Mouse (Mus musculus): ENCODE results near the gene Gfra4. TPM values are rescaled to one million over a fixed set of nuclear protein-coding genes. Genes with fewer than 3 reads are reported as not detected.
"Not testable (repeated sequence)": the region's sequence is repeated elsewhere in the genome, so short reads cannot be mapped to it uniquely, and the experiment has no call there.

The Gfra4 gene
- total RNA-seq, 2 experiments from 2014 or later, result not detected

DNA sequence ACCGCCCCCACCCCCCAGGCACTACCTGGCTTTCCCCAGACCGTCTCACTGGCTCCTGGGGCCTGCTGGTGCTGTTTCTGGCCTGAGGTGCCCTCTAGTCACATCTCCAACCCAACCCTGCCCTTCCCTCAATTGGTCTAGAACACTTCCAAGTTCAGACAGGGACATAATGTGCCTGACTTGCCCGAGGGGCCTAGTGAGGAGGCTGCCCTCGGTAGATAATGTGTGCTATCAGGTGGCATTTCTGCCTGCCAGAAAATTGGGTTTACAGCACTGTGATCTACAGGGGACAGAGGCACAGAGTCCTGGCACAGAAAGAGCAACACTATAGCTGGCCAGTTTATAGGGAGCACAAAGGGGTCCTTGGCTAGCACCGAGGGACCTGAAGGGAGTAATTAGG lies 9.2 kb upstream of the Gfra4 start:
- 0 out of 2 replicates have a peak, but pooled peaks have one; percentile 15 for ATAC-seq (ENCODE audit: poor library complexity, severe bottlenecking)

DNA sequence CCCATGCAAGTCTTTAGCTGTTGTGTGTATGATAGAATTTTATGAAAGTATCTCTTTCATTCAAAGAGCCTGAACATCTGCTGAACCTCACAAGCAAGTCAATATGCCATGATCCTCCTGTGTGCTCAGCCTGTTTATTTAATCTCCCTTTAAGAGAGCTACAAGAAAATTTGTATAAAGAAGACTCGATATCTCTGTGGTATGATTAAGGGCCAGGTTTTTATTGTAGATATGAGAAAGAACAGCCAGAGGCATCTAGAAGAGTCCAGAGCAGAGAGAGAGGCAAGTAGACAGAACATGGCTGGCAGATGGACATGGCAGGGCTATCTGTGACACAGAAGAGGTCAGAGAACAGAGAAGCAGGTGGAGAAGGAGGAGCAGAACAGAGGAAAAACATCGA lies 3.1 kb upstream of the Gfra4 start:
- ATAC-seq (ENCODE audit: poor library complexity, severe bottlenecking), result no peak

DNA sequence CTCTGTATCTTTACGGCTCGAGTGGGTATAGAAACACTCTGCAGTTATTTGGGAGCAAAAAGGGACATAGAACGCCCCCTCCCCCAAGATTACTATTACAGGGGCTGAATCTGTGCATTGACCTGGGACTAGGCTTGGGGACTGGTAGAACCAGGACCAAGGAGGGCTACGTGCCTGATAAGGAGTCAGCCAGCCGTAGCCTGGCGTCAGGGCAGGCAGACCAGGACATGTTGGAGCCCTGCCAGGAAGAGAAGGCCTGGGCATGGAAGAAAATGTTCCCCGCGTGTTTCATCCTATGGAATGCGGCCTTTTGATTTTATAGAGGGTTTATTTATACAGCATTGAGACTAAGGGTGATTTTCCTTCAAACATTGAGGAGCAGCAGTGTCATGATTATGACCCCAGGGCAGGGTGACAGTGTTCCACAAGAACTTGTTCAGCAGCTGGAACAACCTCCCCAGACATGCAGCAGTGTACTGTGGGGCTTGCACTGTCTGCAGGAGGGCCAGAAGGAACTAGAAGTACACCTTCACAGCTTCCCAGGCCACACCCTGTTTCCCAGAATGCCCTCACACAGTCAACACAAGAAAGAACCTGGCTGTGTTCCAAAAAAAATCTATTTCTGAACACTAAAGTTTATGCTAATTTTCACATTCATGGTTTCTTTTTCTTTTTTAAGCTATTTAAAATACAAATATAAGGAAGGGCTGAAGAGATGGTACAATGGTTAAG lies 2.3 kb upstream of the Gfra4 start:
- no peak for ATAC-seq (ENCODE audit: poor library complexity, severe bottlenecking)

DNA sequence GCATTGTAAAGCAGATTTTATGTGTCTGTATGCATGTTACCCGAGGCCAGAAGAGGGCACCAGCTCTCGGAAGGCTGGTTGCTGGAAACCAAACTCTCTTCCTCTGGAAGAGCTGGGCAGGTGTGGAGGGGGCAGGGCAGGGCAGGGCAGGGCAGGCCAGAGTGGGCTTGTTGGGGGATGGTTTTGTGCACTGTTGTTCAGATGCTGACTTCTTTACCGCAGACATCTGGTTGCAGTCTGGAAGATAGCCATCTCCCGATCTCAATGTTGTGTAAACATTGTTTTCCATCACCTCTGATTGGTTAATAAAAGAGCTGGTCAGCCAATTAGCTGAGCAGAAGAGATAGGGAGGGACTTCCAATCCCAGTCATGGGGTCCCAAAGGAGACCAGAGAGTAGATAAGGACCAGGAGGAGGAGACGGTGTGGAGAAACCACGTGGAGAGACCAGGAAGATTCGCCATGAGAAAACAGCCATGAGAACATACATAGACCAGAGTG lies 1.5 kb upstream of the Gfra4 start:
- no peak for ATAC-seq (ENCODE audit: poor library complexity, severe bottlenecking)

DNA sequence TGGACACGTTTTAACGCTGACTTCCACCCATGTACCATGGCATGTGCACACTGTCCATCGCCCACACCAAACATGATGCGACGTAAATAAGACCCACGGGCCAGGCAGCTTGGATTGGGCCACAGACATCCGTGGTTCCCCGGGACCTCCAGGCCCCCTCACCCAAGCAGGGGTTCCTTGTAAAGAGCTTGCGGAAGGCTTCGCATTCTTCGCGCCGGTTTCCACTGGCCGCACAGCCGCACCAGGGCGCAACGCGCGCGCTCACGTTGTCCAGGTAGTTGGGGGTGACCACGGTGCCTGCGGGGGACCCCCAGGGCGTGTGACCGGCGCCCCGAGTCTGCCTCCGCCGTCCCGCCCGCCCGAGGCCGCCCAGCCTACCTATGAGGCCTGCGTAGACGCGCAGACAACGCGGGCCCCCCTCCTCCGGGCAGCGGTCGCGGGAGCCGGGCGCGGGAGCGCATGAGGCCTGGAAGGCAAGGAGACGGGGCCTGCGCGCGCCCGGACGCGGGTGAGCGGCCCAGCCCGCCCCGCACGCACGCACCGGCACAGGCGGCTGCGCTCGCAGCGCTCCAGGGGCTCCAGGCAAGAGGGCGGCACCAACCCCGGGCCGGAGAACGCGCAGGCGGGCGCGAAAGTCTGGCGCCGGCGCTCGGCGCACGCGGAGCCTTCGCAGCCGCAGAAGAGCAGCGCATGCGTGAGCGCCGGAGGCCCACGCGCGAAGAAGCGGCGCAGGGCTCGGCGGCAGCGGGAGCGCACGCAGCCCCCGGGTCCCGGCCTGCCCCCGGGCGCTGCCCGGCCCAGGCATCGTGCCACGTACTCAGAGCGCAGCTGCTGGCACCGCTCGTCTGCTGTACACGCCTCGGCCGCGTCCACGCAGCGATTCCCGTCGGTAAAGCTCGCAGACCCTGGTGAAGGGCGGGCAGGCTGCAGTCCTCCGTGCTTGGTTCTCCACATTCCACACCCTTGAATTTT lies 1.7 kb downstream of the Gfra4 start:
- no peak for ATAC-seq (ENCODE audit: poor library complexity, severe bottlenecking)

DNA sequence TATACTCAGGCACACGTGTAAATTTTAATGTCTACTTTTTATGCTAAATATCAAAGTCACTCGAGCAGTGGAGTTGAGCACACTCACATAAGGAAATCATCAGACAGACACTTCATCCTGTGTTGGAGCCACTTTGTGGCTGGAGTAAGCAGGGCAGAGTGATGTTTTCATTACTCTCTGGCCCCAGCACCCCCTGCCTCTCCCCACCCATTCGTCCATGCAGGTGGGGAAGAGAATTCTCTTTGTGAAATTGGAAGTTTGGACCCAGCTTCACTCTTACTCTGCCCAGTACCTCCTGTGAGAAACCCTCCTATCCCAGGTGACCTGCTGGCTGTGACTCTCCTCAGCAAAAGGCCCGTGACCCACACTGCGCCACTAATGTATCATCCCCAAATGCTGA lies 4.2 kb downstream of the Gfra4 start:
- no peak for ATAC-seq (ENCODE audit: poor library complexity, severe bottlenecking)

DNA sequence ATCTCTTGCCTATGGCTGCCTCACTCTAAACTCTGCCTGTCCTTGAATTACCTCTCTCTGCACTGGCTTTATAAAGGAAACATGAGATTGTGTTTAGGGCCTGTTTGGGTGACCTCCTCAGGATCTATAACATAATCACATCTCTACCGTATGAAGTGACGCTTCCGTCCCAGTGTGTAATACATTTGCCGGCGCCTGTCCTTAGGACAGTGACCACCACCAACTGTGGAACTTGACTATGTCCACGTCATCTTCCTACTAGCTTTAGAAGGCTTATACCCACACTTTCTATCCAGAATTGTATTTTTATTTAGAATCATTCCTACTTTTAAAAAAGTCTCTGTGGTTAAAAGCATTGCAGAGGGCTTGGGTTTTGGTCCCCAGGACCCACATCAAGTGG lies 4.7 kb downstream of the Gfra4 start:
- ATAC-seq (ENCODE audit: poor library complexity, severe bottlenecking), result no peak

DNA sequence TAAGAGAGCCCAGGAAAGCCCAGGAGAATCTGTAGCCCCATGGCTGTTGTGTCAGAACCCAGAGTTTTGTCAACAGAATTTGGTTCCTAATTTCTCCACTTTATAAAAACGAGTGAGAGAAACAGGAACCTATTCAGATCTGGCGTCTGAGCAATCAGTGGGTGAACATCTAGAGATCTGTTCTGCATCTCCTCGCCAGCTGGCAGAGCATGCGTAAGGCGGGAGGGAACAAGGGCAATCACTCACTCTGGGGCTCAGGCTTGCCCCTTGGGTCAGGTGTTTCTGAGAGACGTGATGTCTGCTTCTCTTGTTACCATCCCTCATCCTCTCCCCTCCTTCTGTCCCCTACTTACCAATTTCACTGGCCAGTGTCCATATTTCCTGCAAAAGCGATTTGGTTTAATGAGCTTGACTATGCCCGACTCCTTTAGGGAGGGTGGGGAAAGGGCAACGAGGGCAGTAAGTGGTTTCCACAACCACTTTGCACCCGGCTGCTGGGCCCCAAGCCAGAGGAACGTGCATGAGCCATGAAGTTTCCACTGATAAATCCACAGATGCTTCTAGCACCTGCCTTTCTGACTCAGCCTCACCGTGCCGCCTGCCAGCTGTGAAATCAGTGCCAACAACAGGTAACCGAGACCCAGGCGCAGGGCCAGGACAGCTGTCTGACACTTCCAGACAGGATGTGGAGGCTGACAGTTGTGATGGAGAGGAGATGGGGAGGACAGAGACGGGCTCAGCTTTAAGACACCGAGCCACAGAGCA lies 5.5 kb downstream of the Gfra4 start:
- ATAC-seq (ENCODE audit: poor library complexity, severe bottlenecking), result peak; percentile 74

DNA sequence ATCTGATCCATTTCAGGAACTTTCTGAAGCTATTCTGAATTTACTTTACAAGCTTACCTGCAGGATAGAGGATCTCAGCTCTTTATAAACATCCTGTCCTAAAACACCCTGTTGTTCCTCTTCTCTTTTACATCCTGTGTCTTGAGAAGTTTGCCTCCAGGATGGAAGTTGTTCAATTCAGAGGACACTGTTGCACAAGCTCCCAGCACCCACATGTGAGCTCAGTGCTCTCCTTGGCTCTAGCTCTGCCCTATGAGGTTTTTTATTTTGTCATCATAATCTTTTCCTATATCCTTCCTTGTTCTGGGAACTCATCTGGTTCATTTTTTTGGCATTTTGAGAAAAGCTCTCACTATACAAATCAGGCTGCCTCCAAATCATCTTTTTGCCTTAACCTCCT lies 6.1 kb downstream of the Gfra4 start:
- peak; percentile 45; the same call in 1 of the 2 replicates for ATAC-seq (ENCODE audit: poor library complexity, severe bottlenecking)

DNA sequence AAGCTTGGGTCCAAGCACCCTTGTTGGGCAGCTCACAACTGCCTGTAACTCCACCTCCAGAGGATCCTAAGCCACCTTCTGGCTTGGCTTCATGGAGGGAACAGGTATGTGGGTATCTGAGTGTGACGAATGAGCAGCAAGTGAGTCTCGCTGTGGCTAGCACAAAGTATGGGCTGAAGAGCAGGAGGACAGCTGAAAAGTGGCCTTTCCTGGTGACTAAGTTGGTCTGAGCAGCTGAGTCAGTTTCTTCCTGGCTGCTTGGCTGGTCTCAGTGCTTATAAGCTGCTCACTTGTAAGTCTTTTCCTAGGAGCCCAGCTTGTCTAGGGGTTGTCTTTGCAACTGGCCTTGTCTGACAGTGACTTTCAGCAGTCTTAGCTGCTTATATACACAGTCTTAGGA lies 6.5 kb downstream of the Gfra4 start:
- ATAC-seq (ENCODE audit: poor library complexity, severe bottlenecking), result no peak

DNA sequence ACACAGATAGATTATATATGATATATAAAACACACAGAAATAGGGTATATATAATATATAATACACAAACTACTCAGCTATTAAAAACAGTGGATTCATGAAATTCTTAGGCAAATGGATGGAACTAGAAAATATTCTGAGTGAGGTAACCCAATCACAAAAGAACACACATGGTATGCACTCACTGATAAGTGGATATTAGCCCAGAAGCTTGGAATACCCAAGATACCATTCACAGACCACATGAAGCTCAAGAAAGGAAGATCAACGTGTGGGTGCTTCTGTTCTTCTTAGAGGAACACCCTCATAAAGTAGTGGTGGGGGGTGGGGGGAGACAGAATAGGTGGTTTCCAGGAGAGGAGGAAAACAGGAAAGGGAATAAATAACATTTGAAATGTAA lies 11.5 kb downstream of the Gfra4 start:
- not testable (repeated sequence) for ATAC-seq (ENCODE audit: poor library complexity, severe bottlenecking)

DNA sequence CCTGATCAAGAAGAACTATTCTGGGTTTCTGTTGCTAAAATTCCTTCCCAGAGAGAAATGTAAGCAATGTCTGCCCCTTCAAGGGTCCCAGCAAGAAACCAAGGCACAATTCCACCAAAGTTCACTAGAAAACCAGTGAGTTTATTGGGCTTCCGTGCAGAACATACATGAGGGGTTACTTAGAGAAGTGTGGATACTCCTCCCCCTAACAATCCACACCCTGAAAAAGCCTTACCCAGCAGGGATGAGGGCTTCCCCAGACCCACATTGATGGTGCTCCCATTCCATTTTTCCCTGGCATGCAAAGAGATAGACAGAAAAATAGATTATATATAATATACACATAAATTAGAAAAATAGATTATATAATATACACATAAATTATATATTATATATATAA lies 11.9 kb downstream of the Gfra4 start:
- ATAC-seq (ENCODE audit: poor library complexity, severe bottlenecking), result no peak

DNA sequence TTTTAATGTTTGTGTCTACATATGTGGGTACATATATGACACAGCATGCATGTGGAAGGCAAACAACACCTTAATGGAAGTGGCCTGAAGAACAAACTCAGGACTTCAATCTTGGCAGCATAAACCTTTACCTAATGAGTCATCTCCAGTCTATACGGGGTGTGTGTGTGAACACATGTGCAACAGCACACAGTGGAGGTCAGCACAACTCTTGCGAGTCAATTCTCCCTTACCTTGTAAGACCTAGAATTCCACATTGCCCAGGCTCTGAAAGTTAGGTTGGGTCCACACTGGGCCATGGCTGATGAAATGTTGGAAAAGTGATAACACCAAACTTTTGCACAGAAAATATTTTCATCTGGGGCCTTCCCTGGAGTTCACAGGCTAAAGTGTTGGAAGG lies 12.3 kb downstream of the Gfra4 start:
- ATAC-seq (ENCODE audit: poor library complexity, severe bottlenecking), result no peak

DNA sequence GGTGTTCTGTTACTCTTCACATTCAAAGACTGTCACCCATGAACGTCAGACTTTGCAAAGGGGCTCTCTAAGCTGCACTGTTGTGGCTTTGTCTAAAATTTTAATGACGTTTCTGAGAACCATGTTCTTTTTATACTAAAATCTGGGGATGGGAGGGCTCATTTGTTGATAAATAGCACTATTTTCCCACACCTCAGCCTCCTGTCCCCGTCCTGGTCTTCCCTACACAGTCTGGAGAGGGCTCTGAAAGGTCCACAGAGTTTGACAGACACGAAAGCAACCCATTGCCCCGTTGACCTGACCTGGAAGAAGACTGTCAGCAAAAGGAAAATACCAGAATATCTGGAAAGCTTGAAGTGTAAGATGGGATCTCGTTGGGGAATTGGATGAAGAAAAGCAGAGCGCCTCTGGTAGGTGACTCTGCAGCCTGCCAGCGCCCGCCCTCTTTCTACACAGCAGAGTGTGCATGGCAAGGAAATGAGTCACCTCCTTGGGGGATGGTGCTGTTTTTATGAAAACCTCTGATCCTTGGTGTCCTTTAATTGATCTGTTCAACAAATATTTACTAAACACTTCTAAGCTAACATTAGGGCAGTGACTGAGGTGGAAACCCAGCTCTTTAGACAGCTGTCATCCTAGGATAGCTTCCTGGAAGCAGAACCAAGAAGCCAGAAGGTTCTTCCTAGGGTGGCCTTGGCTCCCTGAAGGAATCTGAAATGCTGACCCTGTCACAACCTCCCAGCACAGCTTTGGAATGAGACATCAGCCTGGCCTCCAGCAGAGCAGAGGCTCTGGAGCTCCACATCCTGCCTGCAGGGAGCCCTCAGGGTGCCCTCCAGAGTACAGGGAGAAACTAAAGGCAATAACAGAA lies 13.6 kb downstream of the Gfra4 start:
- no peak for ATAC-seq (ENCODE audit: poor library complexity, severe bottlenecking)

DNA sequence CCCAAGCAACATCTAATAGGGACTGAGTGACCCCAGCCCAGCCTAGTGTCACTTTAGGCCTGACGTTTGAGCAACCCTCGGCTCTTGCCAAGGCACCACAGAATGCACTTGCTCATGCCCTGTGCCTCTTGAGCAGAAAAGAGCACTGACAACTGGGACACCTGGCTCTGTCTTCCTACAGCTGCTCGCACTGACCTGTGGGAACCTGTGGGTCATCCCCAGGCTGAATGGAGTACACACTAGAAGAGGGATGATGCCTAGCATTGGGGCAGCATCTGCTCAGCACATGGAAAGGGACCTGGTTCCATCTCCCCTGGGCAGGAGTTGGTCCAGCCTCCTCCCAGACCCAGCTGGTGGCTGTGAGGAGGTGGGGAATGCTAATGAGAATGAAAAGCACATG lies 15.9 kb downstream of the Gfra4 start:
- no peak for ATAC-seq (ENCODE audit: poor library complexity, severe bottlenecking)

DNA sequence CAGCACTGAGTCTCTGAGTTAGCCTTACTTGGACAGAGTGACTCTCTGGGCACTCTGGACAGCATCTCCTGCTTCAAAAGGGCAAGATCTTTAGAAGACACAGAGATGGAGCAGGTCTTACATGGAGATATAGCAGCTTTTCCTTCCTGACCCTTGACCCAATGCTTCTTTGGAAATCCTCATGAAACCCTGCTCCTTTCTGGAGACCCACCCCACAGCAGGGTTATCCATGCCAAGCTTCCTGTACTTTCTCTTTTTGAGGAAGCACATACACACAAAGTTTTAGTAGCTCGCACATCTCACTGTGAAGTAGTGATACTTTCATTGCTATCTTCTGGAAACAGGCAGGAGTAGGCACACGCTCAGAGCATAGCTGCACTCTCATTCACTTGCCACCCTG lies 17.7 kb downstream of the Gfra4 start:
- ATAC-seq (ENCODE audit: poor library complexity, severe bottlenecking), result no peak

DNA sequence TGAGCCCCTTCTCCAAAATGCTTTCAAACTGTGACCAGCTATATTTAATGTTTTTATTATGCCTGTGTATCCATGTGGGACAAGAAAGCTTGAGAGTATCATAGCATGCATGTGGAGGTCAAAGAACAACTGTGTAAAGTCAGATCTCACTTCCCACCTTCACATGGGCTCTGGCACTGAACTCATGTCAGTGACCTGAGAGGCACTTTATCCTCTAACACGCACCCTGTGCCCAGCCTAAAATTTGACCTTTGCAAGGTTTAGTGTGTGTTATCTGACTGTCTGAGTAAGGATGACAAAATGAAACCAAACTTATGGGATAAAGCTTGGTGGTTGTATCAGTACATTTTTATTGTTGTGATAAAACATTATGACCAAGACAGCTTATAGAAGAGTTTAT lies 32.3 kb downstream of the Gfra4 start:
- no peak for ATAC-seq (ENCODE audit: poor library complexity, severe bottlenecking)

DNA sequence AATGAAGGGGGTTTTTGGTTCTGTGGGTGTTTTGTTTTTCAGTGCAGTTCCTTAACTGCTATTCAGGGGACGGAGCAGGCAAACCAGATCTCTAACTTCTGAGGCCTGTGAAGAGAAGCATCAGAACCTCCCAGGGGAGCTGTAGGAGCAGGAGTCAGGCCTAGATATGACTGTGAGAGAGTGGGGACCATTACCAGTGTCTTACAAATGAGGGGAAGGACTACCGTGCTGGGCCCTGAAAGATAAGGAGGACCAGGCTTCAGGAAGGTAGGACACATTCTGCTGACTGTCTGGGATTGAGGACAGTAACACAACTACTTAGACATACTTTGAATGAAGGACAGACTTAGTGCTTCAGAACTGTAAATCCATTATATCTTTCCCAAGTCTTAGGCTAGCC lies 33.8 kb downstream of the Gfra4 start:
- ATAC-seq (ENCODE audit: poor library complexity, severe bottlenecking), result no peak

DNA sequence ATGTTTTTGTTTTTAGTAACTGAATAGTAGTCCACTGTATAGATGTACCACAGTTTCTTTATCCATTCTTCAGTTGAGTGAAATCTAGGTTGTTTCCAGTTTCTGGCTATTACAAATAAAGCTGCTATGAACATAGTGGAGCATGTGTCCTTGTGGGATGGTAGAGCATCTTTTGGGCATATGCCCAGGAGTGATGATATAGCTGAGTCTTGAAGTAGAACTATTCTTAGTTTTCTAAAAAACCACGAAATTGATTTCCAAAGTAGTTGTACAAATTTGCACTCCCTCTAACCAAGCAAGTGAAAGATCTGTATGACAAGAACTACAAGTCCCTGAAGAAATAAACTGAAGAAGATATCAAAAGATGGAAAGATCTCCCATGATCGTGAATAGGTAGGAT lies 50.1 kb downstream of the Gfra4 start:
- ATAC-seq (ENCODE audit: poor library complexity, severe bottlenecking), result no peak
